Mouse (Mus musculus) urinary bladder, postnatal 25 days (tissue): ENCODE measurements at regions not wholly inside any gene's neighbourhood (a gene's known extent, or its start where the extent isn't known, plus 50 kb on each side); places are given as distances from the start of the nearest gene placed in this dataset.

Source experiments
- DNase-seq: peaks from one replicate; pipeline ENCODE4 v3.0.0; 2022; ENCODE audit warnings: low spot score

- DNase-seq = no peak
Observed at GRCm38 (mm10) chr6:144876758-144877157, 95.0 kb upstream of the Sox5 start.

- DNase-seq = no peak
Observed at GRCm38 (mm10) chr6:144875862-144876261, 94.1 kb upstream of the Sox5 start.

GRCm38 (mm10) chr6:144874251-144874650 is 92.5 kb upstream of the Sox5 start:
- no peak for DNase-seq

- no peak for DNase-seq
Observed at GRCm38 (mm10) chr6:144870949-144871348, 89.2 kb upstream of the Sox5 start.

GRCm38 (mm10) chr6:144867333-144867732 is 85.6 kb upstream of the Sox5 start:
- no peak for DNase-seq

GRCm38 (mm10) chr6:144864026-144864425 is 82.2 kb upstream of the Sox5 start:
- DNase-seq = no peak

GRCm38 (mm10) chr6:144863430-144863994 is 81.7 kb upstream of the Sox5 start:
- DNase-seq = no peak

GRCm38 (mm10) chr6:144841510-144841909 is 59.7 kb upstream of the Sox5 start:
- no peak for DNase-seq

- no peak for DNase-seq
Observed at GRCm38 (mm10) chr6:144839383-144839782, 57.6 kb upstream of the Sox5 start.

GRCm38 (mm10) chr6:144834323-144835183 is 52.8 kb upstream of the Sox5 start:
- DNase-seq = no peak
